Mouse (Mus musculus) bone marrow macrophage, adult 2 months (primary cell): ENCODE data around the gene Bspry.

ENCODE experiments used
- CTCF ChIP-seq: IDR thresholded peaks from 2 replicates; pipeline ENCODE4 v1.5.1; 2012; ENCODE audit warnings: low read depth, mild to moderate bottlenecking, low read length, moderate library complexity
- POLR2A ChIP-seq: IDR thresholded peaks from 2 replicates; pipeline ENCODE4 v1.6.1; 2012; ENCODE audit warnings: mild to moderate bottlenecking, low read depth, low read length, borderline replicate concordance

DNA sequence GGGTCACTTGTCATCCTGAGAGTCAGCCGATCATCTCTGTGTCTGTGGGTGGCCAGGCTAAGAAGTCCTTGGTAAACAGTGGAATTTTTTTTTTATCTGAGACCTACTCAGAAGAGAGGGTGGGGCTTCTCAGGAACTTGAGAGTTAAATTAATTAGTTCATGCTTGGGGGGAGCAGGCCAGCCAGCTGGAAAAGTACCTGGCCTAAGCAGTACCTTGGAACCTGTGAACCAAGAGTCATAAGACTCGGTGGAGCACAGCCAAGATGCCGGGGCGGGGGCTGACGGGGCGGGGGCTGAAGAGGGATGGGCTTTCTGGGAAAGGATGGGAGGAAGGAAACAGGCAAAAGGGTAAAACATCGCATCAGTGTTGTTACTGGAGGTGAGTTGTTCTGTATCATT lies 42.0 kb upstream of the Bspry start:
- no peak for TF ChIP-seq CTCF
- TF ChIP-seq POLR2A, result no peak
